Mouse (Mus musculus) Patski (cell line): ENCODE data around the gene Fos. TPM values are rescaled to one million over a fixed set of nuclear protein-coding genes. Genes with fewer than 3 reads are reported as not detected.

ENCODE experiments used
- ATAC-seq: fragments of 100-300 bp; one replicate; pipeline ENCODE4 v1.8.0; 2021
- CTCF ChIA-PET: fragments of 350-600 bp; sonication (Branson Sonifier 250); formaldehyde crosslinking; loops from one replicate; lab custom pipeline; 2022; ENCODE audit warnings: inconsistent platforms; lab: Charles Lee
- POLR2A ChIA-PET: fragments of 350-600 bp; sonication (Branson Sonifier 250); formaldehyde crosslinking; loops from one replicate; lab custom pipeline; 2022; ENCODE audit warnings: antibody characterized with exemption, inconsistent platforms; lab: Charles Lee
- DNase-seq: peaks from one replicate; pipeline ENCODE4 v3.0.0-alpha.2; 2011; ENCODE audit warnings: low read depth, low spot score
- H3K27me3 ChIP-seq: fragments of 371-371 bp; one replicate; pipeline ENCODE4 v1.5.1; 2021
- CTCF ChIP-seq: fragments of 100-300 bp; IDR thresholded peaks from one replicate; pipeline ENCODE4 v1.5.1; 2021
- in situ Hi-C: fragments of 300-500 bp; cut with MboI; formaldehyde crosslinking; loops from 3 replicates; pipeline ENCODE4 v1.11.1; 2018; ENCODE audit warnings: low pct_unique_long_range_greater_than_20kb, mixed read lengths
- polyA plus RNA-seq: library from polyadenylated mRNA; unstranded; gene quantifications from one replicate; pipeline ENCODE4 v1.2.3, GENCODE M21; 2021

The Fos gene
- polyA plus RNA-seq, 1 experiment from 2014 or later, result 678 TPM

GRCm38 (mm10) chr12:85443456-85443855 lies 30.2 kb upstream of the Fos start:
- ChIA-PET CTCF (no interaction called here), POLR2A (no interaction called here)
- in situ Hi-C loops, result no loop called here
- ATAC-seq, result no peak
- no peak for TF ChIP-seq CTCF
- no peak for DNase-seq
- no peaks in the 10 kb centered on the region for H3K27me3 ChIP-seq

GRCm38 (mm10) chr12:85444646-85445045 lies 29.0 kb upstream of the Fos start:
- ATAC-seq (no peak), DNase-seq (no peak)
- no peaks in the 10 kb centered on the region for H3K27me3 ChIP-seq
- ChIA-PET POLR2A (no interaction called here), CTCF (no interaction called here)
- no peak for TF ChIP-seq CTCF
- in situ Hi-C loops, result loop anchor here (5.0 kb wide), 1 partner anchor 62 kb away; no protein-coding TSS in a partner anchor

- ATAC-seq (no peak), DNase-seq (no peak)
- CTCF ChIA-PET, result no interaction called here
- no peaks in the 10 kb centered on the region for H3K27me3 ChIP-seq
- in situ Hi-C loops, result loop anchor here (5.0 kb wide), 1 partner anchor 65 kb away; no protein-coding TSS in a partner anchor
- POLR2A ChIA-PET, result no interaction called here
- TF ChIP-seq CTCF, result no peak
These were observed 26.7 kb upstream of the Fos start for GRCm38 (mm10) chr12:85447009-85447408.

- DNase-seq (no peak), ATAC-seq (no peak)
- TF ChIP-seq CTCF, result no peak
- in situ Hi-C loops, result loop anchor here (5.0 kb wide), 1 partner anchor 65 kb away; no protein-coding TSS in a partner anchor
- POLR2A ChIA-PET, result interaction anchor here (0.5 kb wide), 1 partner anchor 74 kb away, joined by 9 read pairs; no protein-coding TSS in a partner anchor
- H3K27me3 ChIP-seq, result no peaks in the 10 kb centered on the region
- CTCF ChIA-PET, result no interaction called here
These were observed 26.2 kb upstream of the Fos start for GRCm38 (mm10) chr12:85447490-85447889.

- no peak for TF ChIP-seq CTCF
- DNase-seq (no peak), ATAC-seq (no peak)
- ChIA-PET CTCF (no interaction called here), POLR2A (no interaction called here)
- in situ Hi-C loops, result loop anchor here (5.0 kb wide), 1 partner anchor 67 kb away; no protein-coding TSS in a partner anchor
- no peaks in the 10 kb centered on the region for H3K27me3 ChIP-seq
These were observed 24.2 kb upstream of the Fos start for GRCm38 (mm10) chr12:85449478-85449877.

GRCm38 (mm10) chr12:85451693-85452491 lies 21.8 kb upstream of the Fos start:
- POLR2A ChIA-PET, result interaction anchor here (0.5 to 1.0 kb wide), 2 partner anchors 33 to 78 kb away, joined by 3 read pairs; no protein-coding TSS in a partner anchor

GRCm38 (mm10) chr12:85455065-85456058 lies 18.3 kb upstream of the Fos start:
- peak; percentile 90 for ATAC-seq
- no peaks in the 10 kb centered on the region for H3K27me3 ChIP-seq
- no peak for TF ChIP-seq CTCF
- POLR2A ChIA-PET, result interaction anchor here (0.8 to 2.2 kb wide), 3 partner anchors 18 to 110 kb away, joined by 3 to 10 read pairs (median 3); partner anchors contain the start of gene Fos
- in situ Hi-C loops, result no loop called here
- peak; percentile 96 for DNase-seq
- CTCF ChIA-PET, result interaction anchor here (1.1 to 1.8 kb wide), 2 partner anchors 107 to 108 kb away, joined by 3 to 4 read pairs; no protein-coding TSS in a partner anchor

More at GRCm38 (mm10) chr12:85451693-85452491, 21.8 kb upstream of the Fos start:
- DNase-seq, result no peak
- CTCF ChIA-PET, result no interaction called here
- no peaks in the 10 kb centered on the region for H3K27me3 ChIP-seq
- in situ Hi-C loops, result no loop called here
- no peak for TF ChIP-seq CTCF
- no peak for ATAC-seq

- TF ChIP-seq CTCF, result no peak
- DNase-seq, result no peak
- CTCF ChIA-PET, result interaction anchor here (1.8 kb wide), 1 partner anchor 108 kb away, joined by 4 read pairs; no protein-coding TSS in a partner anchor
- no peaks in the 10 kb centered on the region for H3K27me3 ChIP-seq
- in situ Hi-C loops, result no loop called here
- ATAC-seq, result no peak
- POLR2A ChIA-PET, result interaction anchor here (0.8 to 2.2 kb wide), 2 partner anchors 17 to 110 kb away, joined by 3 to 10 read pairs; partner anchors contain the start of gene Fos
These were observed 17.4 kb upstream of the Fos start for GRCm38 (mm10) chr12:85456276-85456675.

- TF ChIP-seq CTCF, result no peak
- ChIA-PET CTCF (no interaction called here), POLR2A (interaction anchor here (0.6 kb wide), 1 partner anchor 110 kb away, joined by 3 read pairs; no protein-coding TSS in a partner anchor)
- no peak for ATAC-seq
- no peaks in the 10 kb centered on the region for H3K27me3 ChIP-seq
- in situ Hi-C loops, result no loop called here
- DNase-seq, result no peak
These were observed 16.7 kb upstream of the Fos start for GRCm38 (mm10) chr12:85456966-85457505.

GRCm38 (mm10) chr12:85459820-85460219 lies 13.9 kb upstream of the Fos start:
- no peak for ATAC-seq
- TF ChIP-seq CTCF, result no peak
- no peak for DNase-seq
- ChIA-PET CTCF (no interaction called here), POLR2A (interaction anchor here (0.6 kb wide), 1 partner anchor 119 kb away, joined by 5 read pairs; no protein-coding TSS in a partner anchor)
- in situ Hi-C loops, result no loop called here
- H3K27me3 ChIP-seq, result no peaks in the 10 kb centered on the region
